Comparison of ENCODE assay signal across 12 mouse cellular contexts in genomic region chr2:105800694-105801093, GRCm38 (mm10).
DNase-seq lines count a peak whose midpoint lies in the region; ATAC-seq lines count a peak whose summit lies in the region.
"Had no signal": no experiment of that assay in that cellular context is flagged by ENCODE, and none has a peak within 500 bp of the region (broad histone marks: within the 10 kb centered on the region; RNA-seq: fewer than 3 reads in every experiment).

No protein-coding gene starts in this region.

- H3K9me3 ChIP-seq in neural tube, embryonic 13.5 days: no peaks in the 10 kb centered on the region
- H3K9me3 ChIP-seq: embryonic facial prominence, embryonic 12.5 days; forebrain, embryonic 13.5 days had no signal

- no peak overlapping the region for H3K27ac ChIP-seq in neural tube, embryonic 13.5 days (replicated peaks)
- H3K27ac ChIP-seq: embryonic facial prominence, embryonic 12.5 days had no signal

- intact Hi-C loops in heart, postnatal 10 days (cut with DNase I): no loop called here
- intact Hi-C loops in heart, postnatal 25 days (cut with DNase I): no loop called here

- no peak overlapping the region for H3K9ac ChIP-seq in neural tube, embryonic 13.5 days
- H3K9ac ChIP-seq: embryonic facial prominence, embryonic 12.5 days; forebrain, embryonic 13.5 days had no signal

- H3K4me1 ChIP-seq in neural tube, embryonic 13.5 days (replicated peaks): no peaks in the 10 kb centered on the region
- H3K4me1 ChIP-seq: embryonic facial prominence, embryonic 12.5 days had no signal

- no peak overlapping the region for H3K4me2 ChIP-seq in neural tube, embryonic 13.5 days
- H3K4me2 ChIP-seq: embryonic facial prominence, embryonic 12.5 days; forebrain, embryonic 13.5 days had no signal

- peak; percentile 14 to 18 for DNase-seq in heart, postnatal 10 days
- DNase-seq in heart, postnatal 25 days (ENCODE audit: low spot score): no peak
- DNase-seq in neural tube, embryonic 10.5 days (ENCODE audit: extremely low spot score, low spot score): no peak
- DNase-seq in kidney, postnatal 36 days: peak; percentile 46 to 81
- no peak for DNase-seq in frontal cortex, postnatal 14 days (ENCODE audit: low spot score in 2 of 2)
- no peak for DNase-seq in Muller cell, postnatal 12 days (ENCODE audit: inconsistent ontology term)
- DNase-seq: gastrocnemius, postnatal 14 days had no signal

- no peaks in the 10 kb centered on the region for H3K27me3 ChIP-seq in neural tube, embryonic 13.5 days
- H3K27me3 ChIP-seq: embryonic facial prominence, embryonic 12.5 days; forebrain, embryonic 13.5 days had no signal

- H3K4me3 ChIP-seq in neural tube, embryonic 13.5 days: no peak overlapping the region
- H3K4me3 ChIP-seq: embryonic facial prominence, embryonic 12.5 days; forebrain, embryonic 13.5 days; myocyte had no signal

- ATAC-seq in neural tube, embryonic 13.5 days (ENCODE audit: low read depth): peak; percentile 53; the same call in 1 of the 2 replicates
- no peak for ATAC-seq in CD4-positive, CD25-positive, alpha-beta regulatory T cell, adult 4 months
- ATAC-seq: forebrain, embryonic 13.5 days had no signal

- H3K36me3 ChIP-seq in neural tube, embryonic 13.5 days: no peaks in the 10 kb centered on the region
- H3K36me3 ChIP-seq: embryonic facial prominence, embryonic 12.5 days had no signal

- WGBS in neural tube, embryonic 13.5 days: 33% methylated on average over 1 of the region's 1 CpGs

Comparison
In these comparisons a context has a peak if more than half of its experiments do, and no peak if none do; other contexts are left out.
1. DNase-seq: peak in heart, postnatal 10 days (2 of 2) and kidney, postnatal 36 days (2 of 2); none in heart, postnatal 25 days (single experiment), neural tube, embryonic 10.5 days (single experiment), frontal cortex, postnatal 14 days (0 of 2) and Muller cell, postnatal 12 days (single experiment).